Mouse (Mus musculus): ENCODE measurements around the gene Limch1. TPM values are rescaled to one million over a fixed set of nuclear protein-coding genes. Genes with fewer than 3 reads are reported as not detected.

Limch1 gene
- polyA plus RNA-seq, 1 experiment from 2014 or later, result 52.8 TPM

DNA sequence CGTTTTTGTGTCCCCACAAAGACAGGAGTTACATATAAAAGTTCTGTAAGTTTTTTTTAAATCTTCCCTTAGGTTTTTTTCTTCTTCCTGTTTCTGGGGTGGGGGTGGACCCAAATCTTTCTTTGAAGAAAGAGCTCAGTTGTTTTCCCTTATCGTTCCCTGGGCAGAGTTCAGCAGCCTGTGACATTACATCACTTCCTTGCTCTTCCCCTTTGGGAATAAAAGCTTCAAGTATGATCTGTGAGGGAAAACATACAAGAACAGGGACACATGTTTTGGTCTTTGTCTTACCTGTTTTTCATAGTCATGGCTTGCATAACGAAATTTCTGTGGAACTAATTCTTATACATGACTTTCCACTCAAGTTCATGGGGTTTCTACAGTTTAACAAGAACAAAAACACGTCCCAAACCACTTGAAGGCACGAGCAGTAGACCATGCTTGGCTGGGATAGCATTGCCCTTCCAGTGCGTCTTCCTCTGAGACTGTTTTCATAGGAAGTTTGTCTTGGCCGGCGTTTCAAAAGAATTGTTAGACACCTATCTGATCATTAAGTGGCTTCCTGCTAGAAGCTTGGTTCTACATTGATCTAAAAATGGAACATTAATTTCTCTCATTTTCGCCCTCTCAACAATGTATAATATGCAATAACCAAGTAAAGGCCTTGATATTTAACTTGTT lies 150.0 kb downstream of the Limch1 start:
- H3K36me3 ChIP-seq, result 0 out of 2 replicates have a peak, but pooled peaks cover 1% of the 10 kb centered on the region
- H3K27ac ChIP-seq (replicated peaks), result no peak overlapping the region
- H3K27me3 ChIP-seq, result no peaks in the 10 kb centered on the region
- ATAC-seq (ENCODE audit: low read depth), result no peak
- no peak overlapping the region for H3K9ac ChIP-seq
- 81% methylated on average over 9 of the region's 9 CpGs for WGBS
- H3K4me2 ChIP-seq, result no peak overlapping the region
- H3K9me3 ChIP-seq, result no peaks in the 10 kb centered on the region
- H3K4me1 ChIP-seq (replicated peaks), result peaks cover 10% of the 10 kb centered on the region
- no peak overlapping the region for H3K4me3 ChIP-seq

DNA sequence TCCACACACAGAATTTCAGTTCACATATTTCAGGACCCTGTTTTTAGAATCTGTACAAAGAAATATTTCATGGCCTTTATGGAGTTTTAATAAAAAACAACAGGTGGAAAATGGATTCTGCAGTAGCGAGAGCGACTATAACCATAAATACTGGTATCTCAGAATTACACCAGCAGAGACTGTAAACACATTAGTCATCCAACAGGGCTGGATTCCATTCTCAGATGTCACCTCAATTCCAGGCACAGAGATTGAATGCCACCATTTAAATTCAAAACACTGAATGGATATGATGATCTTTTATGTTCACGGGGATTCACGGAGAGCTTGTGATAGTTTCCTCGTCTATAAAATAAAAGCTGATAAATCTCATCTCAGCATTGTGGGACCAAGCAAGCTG lies 152.0 kb downstream of the Limch1 start:
- H3K4me2 ChIP-seq, result no peak overlapping the region
- H3K4me3 ChIP-seq, result no peak overlapping the region
- no peaks in the 10 kb centered on the region for H3K36me3 ChIP-seq
- no peak overlapping the region for H3K9ac ChIP-seq
- no peaks in the 10 kb centered on the region for H3K27me3 ChIP-seq
- ATAC-seq (ENCODE audit: low read depth), result peak; percentile 53; the same call in 1 of the 2 replicates
- 77% methylated on average over 5 of the region's 5 CpGs for WGBS
- H3K27ac ChIP-seq (replicated peaks), result no peak overlapping the region
- peaks cover 10% of the 10 kb centered on the region for H3K4me1 ChIP-seq (replicated peaks)
- H3K9me3 ChIP-seq, result no peaks in the 10 kb centered on the region

DNA sequence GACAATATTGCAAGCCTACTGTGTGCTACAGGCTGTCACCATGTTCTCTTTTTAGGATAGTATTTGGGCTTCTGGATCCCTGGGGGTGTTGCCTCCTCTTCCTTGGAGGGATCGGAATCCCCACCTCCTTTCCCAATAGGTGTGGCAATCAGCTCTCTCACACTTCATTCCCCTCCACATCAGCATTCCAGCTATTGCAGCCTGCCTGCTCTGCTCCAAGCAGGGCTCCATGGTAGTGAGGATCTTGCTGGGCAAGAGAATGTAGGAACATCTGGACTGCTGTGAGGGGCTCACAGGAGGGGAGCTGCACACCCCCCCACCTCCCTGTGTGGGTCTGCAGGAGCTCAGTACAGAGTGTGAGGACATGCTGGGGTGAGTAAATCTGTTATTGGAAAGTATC lies 152.6 kb downstream of the Limch1 start:
- Histone ChIP-seq H3K27ac (replicated peaks) (peak overlapping the region; percentile 66), H3K4me3 (no peak overlapping the region), H3K9ac (no peak overlapping the region), H3K9me3 (no peaks in the 10 kb centered on the region), H3K27me3 (no peaks in the 10 kb centered on the region), H3K36me3 (no peaks in the 10 kb centered on the region), H3K4me1 (replicated peaks) (peaks cover 10% of the 10 kb centered on the region), H3K4me2 (no peak overlapping the region)
- WGBS, result 77% methylated on average over 1 of the region's 1 CpGs
- ATAC-seq (ENCODE audit: low read depth), result peak; percentile 50; the same call in 1 of the 2 replicates

DNA sequence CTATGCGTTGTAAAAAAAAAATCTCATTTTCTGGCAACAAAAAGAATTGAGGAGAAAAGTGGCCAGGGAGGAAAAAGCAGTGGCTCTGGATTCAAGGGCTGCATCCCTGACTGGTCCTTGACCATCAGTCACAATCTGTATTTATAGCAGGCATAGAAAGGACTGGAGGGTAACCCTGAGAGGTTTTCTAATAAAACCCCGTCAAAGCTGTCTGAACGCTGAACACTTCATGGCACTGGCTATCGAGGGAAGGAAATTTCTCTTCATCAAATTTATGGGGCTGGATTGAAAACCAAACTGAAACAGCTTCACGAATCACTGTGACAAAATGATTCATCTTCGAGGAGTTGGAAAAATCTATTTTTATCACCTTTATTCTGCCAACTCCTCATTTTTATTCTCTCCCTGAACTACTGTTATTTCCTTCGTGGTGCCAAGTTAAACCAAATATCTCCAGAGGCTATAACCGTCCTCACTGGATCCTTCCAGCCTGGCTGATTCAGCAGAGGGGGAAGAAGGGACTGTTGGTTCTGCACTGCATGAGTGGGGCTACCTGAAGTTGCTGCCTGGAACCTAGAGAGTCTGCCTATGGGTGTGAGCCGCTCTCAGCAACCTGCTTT lies 153.3 kb downstream of the Limch1 start:
- WGBS, result 79% methylated on average over 9 of the region's 9 CpGs
- Histone ChIP-seq H3K9me3 (no peaks in the 10 kb centered on the region), H3K4me3 (no peak overlapping the region), H3K36me3 (no peaks in the 10 kb centered on the region), H3K4me1 (replicated peaks) (peaks cover 10% of the 10 kb centered on the region), H3K4me2 (no peak overlapping the region), H3K27me3 (no peaks in the 10 kb centered on the region), H3K27ac (replicated peaks) (peak overlapping the region; percentile 66; the same call in 1 of the 2 replicates), H3K9ac (no peak overlapping the region)
- ATAC-seq (ENCODE audit: low read depth), result no peak

DNA sequence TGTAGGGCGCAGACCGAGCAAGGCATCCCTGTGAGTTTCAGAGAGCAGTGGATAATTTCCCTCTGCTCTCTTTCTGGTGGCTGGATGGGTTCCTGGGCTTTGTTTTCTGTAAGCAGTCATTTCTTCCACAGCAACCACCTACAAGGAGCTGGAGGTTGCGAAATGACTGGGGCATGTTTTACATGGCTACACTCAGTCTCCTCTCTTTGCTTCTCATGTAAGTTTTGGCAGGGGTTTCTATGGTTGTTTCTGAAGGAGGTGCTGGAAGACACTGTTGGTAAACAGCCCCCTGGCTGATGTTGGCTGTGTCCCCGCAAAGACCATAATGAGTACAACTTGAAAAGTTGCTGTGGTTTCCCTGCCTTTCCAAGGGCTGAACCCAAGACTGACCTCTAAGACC lies 155.5 kb downstream of the Limch1 start:
- ATAC-seq (ENCODE audit: low read depth), result no peak
- H3K9ac ChIP-seq, result no peak overlapping the region
- 95% methylated on average over 4 of the region's 4 CpGs for WGBS

DNA sequence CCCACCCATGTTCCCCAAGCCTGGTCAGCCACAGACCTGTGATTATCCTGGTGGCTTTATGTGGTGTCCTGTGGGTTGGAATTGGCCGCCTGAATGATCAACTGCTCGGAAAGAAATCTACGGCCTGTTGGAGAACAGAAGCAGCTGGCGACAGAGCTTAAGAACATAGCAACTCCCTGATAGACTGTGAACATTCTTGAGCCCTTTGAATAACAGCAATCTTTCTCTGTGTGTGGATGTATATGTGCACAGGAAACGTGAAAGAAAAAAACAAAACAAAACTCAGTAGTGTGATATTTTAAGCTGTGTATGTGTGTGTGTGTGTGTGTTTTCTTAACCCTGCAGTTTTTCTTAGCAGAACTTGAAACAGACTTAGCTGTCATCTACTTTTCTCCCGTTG lies 159.2 kb downstream of the Limch1 start:
- WGBS, result 65% methylated on average over 6 of the region's 6 CpGs
- peaks cover 19% of the 10 kb centered on the region for H3K4me1 ChIP-seq (replicated peaks)
- no peak overlapping the region for H3K9ac ChIP-seq
- H3K4me2 ChIP-seq, result no peak overlapping the region
- H3K27me3 ChIP-seq, result no peaks in the 10 kb centered on the region
- H3K4me3 ChIP-seq, result no peak overlapping the region
- no peaks in the 10 kb centered on the region for H3K36me3 ChIP-seq
- no peak for ATAC-seq (ENCODE audit: low read depth)
- H3K27ac ChIP-seq (replicated peaks), result no peak overlapping the region
- no peaks in the 10 kb centered on the region for H3K9me3 ChIP-seq

More for the DNA sequence above, 155.5 kb downstream of the Limch1 start:
- no peaks in the 10 kb centered on the region for H3K36me3 ChIP-seq
- H3K4me2 ChIP-seq, result no peak overlapping the region
- no peak overlapping the region for H3K4me3 ChIP-seq
- H3K9me3 ChIP-seq, result no peaks in the 10 kb centered on the region
- no peak overlapping the region for H3K27ac ChIP-seq (replicated peaks)
- peaks cover 22% of the 10 kb centered on the region for H3K4me1 ChIP-seq (replicated peaks)
- no peaks in the 10 kb centered on the region for H3K27me3 ChIP-seq

DNA sequence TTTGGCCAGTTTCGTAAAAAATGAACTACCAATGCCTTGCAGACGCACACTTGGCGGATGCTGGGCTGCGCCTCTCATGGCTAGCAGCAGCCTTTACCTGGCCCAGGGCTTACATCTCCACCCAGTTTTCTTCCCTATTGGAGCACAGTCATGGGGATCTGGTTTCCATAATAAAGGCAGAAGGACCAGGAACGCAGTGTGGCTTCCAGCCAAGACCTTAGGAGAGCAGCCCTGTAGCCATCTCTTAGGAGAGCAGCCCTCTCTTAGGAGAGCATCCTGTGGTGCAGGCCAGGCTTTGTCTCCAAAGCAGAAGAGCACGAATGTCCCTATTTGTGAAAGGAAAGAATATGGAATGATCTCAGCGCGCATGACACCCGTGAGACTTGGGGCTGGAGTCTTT lies 163.3 kb downstream of the Limch1 start:
- WGBS, result 81% methylated on average over 9 of the region's 9 CpGs
- Histone ChIP-seq H3K4me2 (no peak overlapping the region), H3K36me3 (no peaks in the 10 kb centered on the region), H3K27me3 (no peaks in the 10 kb centered on the region), H3K27ac (replicated peaks) (no peak overlapping the region), H3K4me1 (replicated peaks) (peaks cover 24% of the 10 kb centered on the region), H3K4me3 (no peak overlapping the region), H3K9me3 (no peaks in the 10 kb centered on the region), H3K9ac (no peak overlapping the region)
- ATAC-seq (ENCODE audit: low read depth), result no peak

DNA sequence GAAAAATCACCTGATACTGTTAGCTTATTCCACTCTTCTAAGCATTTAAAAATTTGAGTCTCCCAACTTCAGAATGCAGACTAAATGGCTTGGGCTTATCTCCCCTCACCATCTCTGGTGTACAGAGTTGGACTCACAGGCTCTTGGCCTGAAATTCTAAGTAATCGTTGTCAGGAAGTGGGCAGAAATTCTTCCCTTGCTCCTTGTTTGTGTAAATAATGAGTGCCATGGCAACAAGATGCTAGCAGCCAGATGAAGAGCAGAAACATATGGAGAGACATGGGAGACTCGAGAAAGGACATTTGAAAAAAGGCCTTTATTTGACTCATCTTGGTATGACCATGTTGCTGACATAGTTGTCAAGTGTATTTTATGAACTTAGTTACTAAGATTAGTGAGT lies 164.3 kb downstream of the Limch1 start:
- H3K27ac ChIP-seq (replicated peaks), result no peak overlapping the region
- WGBS, result 69% methylated on average over 2 of the region's 2 CpGs

DNA sequence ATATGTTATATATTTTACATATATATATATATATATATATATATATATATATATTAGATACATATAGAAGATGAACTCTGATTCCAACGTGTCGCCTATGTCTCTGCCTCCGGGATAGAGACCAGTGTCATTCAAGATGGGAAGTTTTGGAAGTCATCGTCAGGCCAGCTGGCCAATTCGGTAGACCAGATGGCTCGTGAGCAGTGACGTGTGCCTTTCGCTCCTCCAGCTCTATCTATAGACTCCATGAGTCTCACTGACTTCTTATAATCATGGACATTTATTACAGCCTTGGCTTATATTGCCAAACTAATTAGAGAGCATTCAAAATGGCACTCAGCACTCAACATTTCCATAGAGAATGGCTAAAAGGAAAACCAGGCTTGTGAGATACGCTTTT lies 165.0 kb downstream of the Limch1 start:
- Histone ChIP-seq H3K9me3 (no peaks in the 10 kb centered on the region), H3K27ac (replicated peaks) (no peak overlapping the region), H3K27me3 (no peaks in the 10 kb centered on the region), H3K4me2 (no peak overlapping the region), H3K4me3 (no peak overlapping the region), H3K36me3 (no peaks in the 10 kb centered on the region), H3K4me1 (replicated peaks) (peaks cover 15% of the 10 kb centered on the region), H3K9ac (no peak overlapping the region)
- no peak for ATAC-seq (ENCODE audit: low read depth)
- 92% methylated on average over 9 of the region's 9 CpGs for WGBS

More for the DNA sequence above, 164.3 kb downstream of the Limch1 start:
- ATAC-seq (ENCODE audit: low read depth), result no peak
- Histone ChIP-seq H3K4me3 (no peak overlapping the region), H3K4me1 (replicated peaks) (peaks cover 20% of the 10 kb centered on the region), H3K9ac (no peak overlapping the region), H3K9me3 (no peaks in the 10 kb centered on the region), H3K36me3 (no peaks in the 10 kb centered on the region), H3K4me2 (no peak overlapping the region), H3K27me3 (no peaks in the 10 kb centered on the region)

DNA sequence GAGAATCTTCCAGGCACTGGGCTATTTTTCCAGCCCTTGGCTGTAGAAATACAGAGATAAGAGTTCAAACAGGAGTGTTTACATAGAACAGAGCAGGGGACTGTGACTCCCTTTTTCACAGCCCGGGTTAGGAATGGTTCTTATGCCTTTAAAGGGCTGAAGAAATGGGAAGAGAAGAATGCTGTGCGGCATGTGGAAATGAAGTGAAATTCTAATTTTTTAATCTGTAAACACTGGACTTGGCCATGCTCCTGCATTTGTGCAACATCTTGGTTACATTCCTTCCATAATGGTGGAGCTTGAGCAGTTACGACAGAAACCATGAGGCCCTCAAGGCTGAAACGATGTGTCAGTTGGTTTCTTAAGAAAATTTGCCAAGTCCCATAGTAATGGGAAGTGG lies 165.4 kb downstream of the Limch1 start:
- Histone ChIP-seq H3K9me3 (no peaks in the 10 kb centered on the region), H3K4me1 (replicated peaks) (peaks cover 20% of the 10 kb centered on the region), H3K4me3 (no peak overlapping the region), H3K27me3 (no peaks in the 10 kb centered on the region), H3K27ac (replicated peaks) (no peak overlapping the region), H3K4me2 (no peak overlapping the region), H3K9ac (no peak overlapping the region), H3K36me3 (no peaks in the 10 kb centered on the region)
- ATAC-seq (ENCODE audit: low read depth), result no peak
- 93% methylated on average over 4 of the region's 4 CpGs for WGBS

DNA sequence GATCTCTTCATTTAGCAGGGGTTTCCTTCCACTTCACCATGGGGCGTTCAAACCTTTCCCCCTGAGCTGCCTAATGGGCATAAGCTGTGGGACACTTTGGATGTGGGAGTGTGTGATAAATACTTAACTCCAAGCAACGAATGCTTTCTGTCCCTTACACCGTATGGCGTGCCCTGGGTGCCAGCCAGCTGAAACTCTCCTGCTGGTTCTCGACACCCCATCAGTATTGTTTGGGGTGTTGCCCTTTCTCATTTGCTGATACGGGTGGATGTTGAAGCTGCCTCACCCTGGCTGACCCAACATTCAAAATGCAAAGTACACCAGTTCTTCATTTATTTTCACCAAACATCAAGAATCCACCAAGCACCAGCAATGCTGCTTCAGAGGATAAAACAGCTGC lies 168.2 kb downstream of the Limch1 start:
- WGBS, result 62% methylated on average over 6 of the region's 6 CpGs
- no peaks in the 10 kb centered on the region for H3K9me3 ChIP-seq
- no peak overlapping the region for H3K4me2 ChIP-seq
- H3K4me1 ChIP-seq (replicated peaks), result peaks cover 42% of the 10 kb centered on the region
- no peak overlapping the region for H3K9ac ChIP-seq
- no peaks in the 10 kb centered on the region for H3K36me3 ChIP-seq
- no peak overlapping the region for H3K4me3 ChIP-seq
- ATAC-seq (ENCODE audit: low read depth), result no peak
- H3K27ac ChIP-seq (replicated peaks), result no peak overlapping the region
- H3K27me3 ChIP-seq, result no peaks in the 10 kb centered on the region

DNA sequence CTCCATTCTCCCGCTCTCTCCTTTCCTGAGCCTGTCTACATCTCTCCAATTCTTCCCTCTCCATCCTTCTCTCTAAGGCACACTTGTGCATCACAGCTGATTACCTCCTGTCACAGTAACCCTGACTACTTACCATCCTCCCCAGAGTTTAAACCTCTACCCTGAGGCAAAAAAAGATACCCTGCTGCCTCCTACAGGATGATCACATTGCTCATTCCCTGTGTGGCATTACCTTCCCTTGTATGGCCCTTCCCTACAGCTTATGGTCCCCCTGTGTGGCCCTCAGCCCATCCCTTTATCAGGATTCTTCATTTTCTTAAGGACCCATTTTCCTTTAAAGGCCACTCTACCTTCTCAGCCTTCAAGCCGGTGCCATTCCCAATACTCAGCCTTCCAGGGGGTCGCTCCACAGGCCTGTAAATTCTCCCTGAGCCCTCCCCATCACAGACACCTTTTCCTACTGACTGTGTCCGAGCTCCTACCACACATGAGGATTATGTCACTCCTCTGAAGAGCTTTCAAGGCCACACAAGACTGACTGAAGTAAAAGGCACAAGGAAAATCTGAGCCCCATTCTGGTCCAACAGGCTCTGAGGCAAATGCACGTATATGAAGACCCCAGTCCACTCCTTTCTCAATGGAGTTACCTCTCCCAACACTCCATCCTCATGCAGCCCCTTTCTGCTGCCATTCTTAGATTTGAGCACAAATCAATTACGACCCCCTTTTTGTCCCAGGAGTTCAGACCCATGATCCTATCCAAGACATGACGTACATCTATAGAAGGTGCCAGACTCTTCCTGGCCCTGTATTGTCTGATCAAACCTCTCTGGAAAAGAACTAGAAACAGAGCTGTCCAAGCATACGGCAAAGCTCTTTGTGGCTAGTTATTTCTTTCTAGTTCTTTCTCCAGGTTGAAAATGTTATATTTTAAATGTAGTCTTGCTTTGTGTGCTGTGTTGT lies 172.0 kb downstream of the Limch1 start:
- Histone ChIP-seq H3K4me1 (replicated peaks) (peaks cover 63% of the 10 kb centered on the region), H3K9me3 (no peaks in the 10 kb centered on the region), H3K4me3 (no peak overlapping the region), H3K27ac (replicated peaks) (peak overlapping the region; percentile 92), H3K4me2 (no peak overlapping the region), H3K9ac (no peak overlapping the region), H3K27me3 (no peaks in the 10 kb centered on the region), H3K36me3 (no peaks in the 10 kb centered on the region)
- ATAC-seq (ENCODE audit: low read depth), result peak; percentile 48; the same call in 1 of the 2 replicates
- 47% methylated on average over 8 of the region's 8 CpGs for WGBS
